Mouse (Mus musculus) CH12.LX (cell line): Measurements from ENCODE around the gene Papss1. TPM values are rescaled to one million over a fixed set of nuclear protein-coding genes. Genes with fewer than 3 reads are reported as not detected.

Experiments
- DNase-seq: peaks from one replicate; pipeline ENCODE4 v3.0.0-alpha.2; 2013; ENCODE audit errors: extremely low read depth
- H3K27ac ChIP-seq: 2 replicates; pipeline ENCODE4 v1.5.1; 2012; ENCODE audit warnings: low read depth, mild to moderate bottlenecking, control low read depth, moderate library complexity; ENCODE audit not compliant: insufficient read depth
- H3K27me3 ChIP-seq: replicated peaks from 2 replicates; pipeline ENCODE3; 2012; ENCODE audit warnings: inconsistent platforms
- H3K36me3 ChIP-seq, 2 experiments: replicated peaks in 1 of 2; 2 replicates each; pipeline versions ENCODE3 to v1.6.1; 2012; ENCODE audit warnings: inconsistent platforms in 1 of 2, low read length in 1 of 2, mild to moderate bottlenecking in 1 of 2, mixed read lengths in 1 of 2, moderate library complexity in 1 of 2; ENCODE audit not compliant: control insufficient read depth in 1 of 2, insufficient read depth in 1 of 2
- H3K4me1 ChIP-seq, 2 experiments: 2 replicates each; pipeline ENCODE4 v1.6.1; 2012; ENCODE audit warnings: inconsistent platforms in 1 of 2, moderate library complexity in 1 of 2; ENCODE audit not compliant: insufficient read depth in 2 of 2, control insufficient read depth in 1 of 2
- H3K4me2 ChIP-seq: 2 replicates; pipeline ENCODE4 v1.6.1; 2012; ENCODE audit warnings: low read depth, mild to moderate bottlenecking, control low read depth; ENCODE audit not compliant: poor library complexity, insufficient read depth, severe bottlenecking
- H3K4me3 ChIP-seq, 3 experiments: fragments of 150-350 bp in 1 of 3; sonication (generic) in 1 of 3; replicated peaks in 1 of 3; 2 replicates each; pipeline versions ENCODE3 to v1.5.1; 2011 to 2012; ENCODE audit warnings: low read depth in 2 of 3, low read length in 2 of 3, mild to moderate bottlenecking in 2 of 3, moderate library complexity in 2 of 3, control low read depth in 1 of 3, improper control_type of control experiment in 1 of 3, inconsistent platforms in 1 of 3, mixed read lengths in 1 of 3; ENCODE audit not compliant: poor library complexity in 1 of 3
- H3K79me2 ChIP-seq: replicated peaks from 2 replicates; pipeline ENCODE4 v1.6.1; 2012; ENCODE audit warnings: mild to moderate bottlenecking, moderate library complexity; ENCODE audit not compliant: control insufficient read depth, poor library complexity, insufficient read depth, severe bottlenecking; ENCODE audit errors: extremely low read depth
- H3K9ac ChIP-seq: 2 replicates; pipeline ENCODE4 v1.6.1; 2012; ENCODE audit warnings: low read depth, mild to moderate bottlenecking, control low read depth, moderate library complexity; ENCODE audit not compliant: insufficient read depth
- H3K9me3 ChIP-seq: replicated peaks from 2 replicates; pipeline ENCODE3; 2012; ENCODE audit warnings: low read length, inconsistent platforms, mixed read lengths
- CHD1 ChIP-seq: IDR thresholded peaks from 2 replicates; pipeline ENCODE4 v1.6.1; 2012; ENCODE audit warnings: low read depth, low read length, improper control_type of control experiment, inconsistent platforms
- CHD2 ChIP-seq: IDR thresholded peaks from 2 replicates; pipeline ENCODE4 v1.6.1; 2011; ENCODE audit warnings: low read length, improper control_type of control experiment
- E2F4 ChIP-seq: IDR thresholded peaks from 2 replicates; pipeline ENCODE4 v1.6.1; 2011; ENCODE audit warnings: low read depth, low read length, improper control_type of control experiment; ENCODE audit not compliant: insufficient replicate concordance
- ELF1 ChIP-seq: IDR thresholded peaks from 2 replicates; pipeline ENCODE4 v1.6.1; 2014; ENCODE audit warnings: low read depth, mild to moderate bottlenecking, inconsistent platforms, low read length, improper control_type of control experiment
- EP300 ChIP-seq: IDR thresholded peaks from 2 replicates; pipeline ENCODE4 v1.6.1; 2011; ENCODE audit warnings: low read length, improper control_type of control experiment
- ETS1 ChIP-seq: conservative IDR thresholded peaks from 2 replicates; pipeline ENCODE4 v1.6.1; 2012; ENCODE audit warnings: low read depth, mild to moderate bottlenecking, inconsistent platforms, low read length, improper control_type of control experiment, moderate library complexity
- GABPA ChIP-seq: IDR thresholded peaks from 2 replicates; pipeline ENCODE4 v1.6.1; 2012; ENCODE audit warnings: low read depth, low read length, improper control_type of control experiment, inconsistent platforms; ENCODE audit not compliant: insufficient replicate concordance
- HCFC1 ChIP-seq: IDR thresholded peaks from 2 replicates; pipeline ENCODE4 v1.6.1; 2012; ENCODE audit warnings: low read depth, mild to moderate bottlenecking, inconsistent platforms, low read length, improper control_type of control experiment
- IRF4 ChIP-seq: IDR thresholded peaks from 2 replicates; pipeline ENCODE4 v1.6.1; 2014; ENCODE audit warnings: low read depth, mild to moderate bottlenecking, inconsistent platforms, low read length, improper control_type of control experiment
- MAFK ChIP-seq: IDR thresholded peaks from 2 replicates; pipeline ENCODE4 v1.6.1; 2011; ENCODE audit warnings: low read length, improper control_type of control experiment; ENCODE audit not compliant: insufficient replicate concordance
- MAX ChIP-seq: IDR thresholded peaks from 2 replicates; pipeline ENCODE4 v1.6.1; 2011; ENCODE audit warnings: low read length, improper control_type of control experiment
- MAZ ChIP-seq: IDR thresholded peaks from 2 replicates; pipeline ENCODE4 v1.6.1; 2012; ENCODE audit warnings: low read depth, mild to moderate bottlenecking, inconsistent platforms, low read length, improper control_type of control experiment, moderate library complexity
- MEF2A ChIP-seq: IDR thresholded peaks from 2 replicates; pipeline ENCODE4 v1.6.1; 2014; ENCODE audit warnings: low read depth, mild to moderate bottlenecking, inconsistent platforms, low read length, improper control_type of control experiment, borderline replicate concordance
- MXI1 ChIP-seq: IDR thresholded peaks from 2 replicates; pipeline ENCODE4 v1.6.1; 2011; ENCODE audit warnings: mild to moderate bottlenecking, low read depth, low read length, improper control_type of control experiment
- NRF1 ChIP-seq: IDR thresholded peaks from 2 replicates; pipeline ENCODE4 v1.6.1; 2014; ENCODE audit warnings: low read depth, mild to moderate bottlenecking, inconsistent platforms, low read length, improper control_type of control experiment, moderate library complexity
- PAX5 ChIP-seq: IDR thresholded peaks from 2 replicates; pipeline ENCODE4 v1.6.1; 2012; ENCODE audit warnings: low read length, inconsistent platforms, mixed read lengths
- POLR2AphosphoS2 ChIP-seq: IDR thresholded peaks from 2 replicates; pipeline ENCODE4 v1.6.1; 2011; ENCODE audit warnings: low read depth, low read length, improper control_type of control experiment
- RCOR1 ChIP-seq: conservative IDR thresholded peaks from 2 replicates; pipeline ENCODE4 v1.6.1; 2012; ENCODE audit warnings: low read depth, mild to moderate bottlenecking, inconsistent platforms, low read length, improper control_type of control experiment
- SIN3A ChIP-seq: IDR thresholded peaks from 2 replicates; pipeline ENCODE4 v1.6.1; 2012; ENCODE audit warnings: low read length, improper control_type of control experiment, inconsistent platforms
- SMC3 ChIP-seq: IDR thresholded peaks from 2 replicates; pipeline ENCODE4 v1.6.1; 2011; ENCODE audit warnings: low read depth, low read length, improper control_type of control experiment
- TCF12 ChIP-seq: IDR thresholded peaks from 2 replicates; pipeline ENCODE4 v1.6.1; 2014; ENCODE audit warnings: low read depth, mild to moderate bottlenecking, inconsistent platforms, low read length, improper control_type of control experiment
- USF1 ChIP-seq: IDR thresholded peaks from 2 replicates; pipeline ENCODE4 v1.6.1; 2014; ENCODE audit warnings: low read depth, mild to moderate bottlenecking, inconsistent platforms, low read length, improper control_type of control experiment
- USF2 ChIP-seq: conservative IDR thresholded peaks from 2 replicates; pipeline ENCODE4 v1.6.1; 2011; ENCODE audit warnings: low read depth, low read length, improper control_type of control experiment
- ZC3H11A ChIP-seq: IDR thresholded peaks from 2 replicates; pipeline ENCODE4 v1.6.1; 2012; ENCODE audit warnings: low read depth, mild to moderate bottlenecking, inconsistent platforms, low read length, improper control_type of control experiment
- ZMIZ1 ChIP-seq: IDR thresholded peaks from 2 replicates; pipeline ENCODE4 v1.6.1; 2012; ENCODE audit warnings: low read depth, mild to moderate bottlenecking, inconsistent platforms, low read length, improper control_type of control experiment
- ZNF384 ChIP-seq: IDR thresholded peaks from 2 replicates; pipeline ENCODE4 v1.6.1; 2012; ENCODE audit warnings: low read depth, low read length, improper control_type of control experiment, inconsistent platforms
- dilution Hi-C: fragments of 300-500 bp; cut with MboI; formaldehyde crosslinking; loops from 2 replicates; pipeline ENCODE4 v1.14.3; 2020; ENCODE audit warnings: low sequenced_read_pairs; ENCODE audit not compliant: extremely low pct_unique_long_range_greater_than_20kb, extremely low pct_ligation_motif_present
- in situ Hi-C: fragments of 300-500 bp; cut with MboI; formaldehyde crosslinking; loops from 3 replicates; pipeline ENCODE4 v1.14.3; 2019; ENCODE audit warnings: low sequenced_read_pairs, low pct_ligation_motif_present, low pct_unique_long_range_greater_than_20kb, mixed read lengths
- polyA plus RNA-seq: library from polyadenylated mRNA; unstranded; fragments of >175 nt; gene quantifications from 2 replicates; pipeline ENCODE4 v1.2.1, GENCODE M21; 2012; ENCODE audit warnings: low read depth; ENCODE audit not compliant: insufficient read length
- total RNA-seq, 2 experiments: library from RNA; depleted of rRNA; stranded (reverse); fragments of 300-350 nt in 1 of 2; fragments of >200 nt in 1 of 2; gene quantifications; 2 replicates each; pipeline ENCODE4 v1.2.3; 2012 to 2014

The Papss1 gene
- total and polyA plus RNA-seq, 3 experiments = 13.0 to 27.1 (median 19.3) TPM

DNA sequence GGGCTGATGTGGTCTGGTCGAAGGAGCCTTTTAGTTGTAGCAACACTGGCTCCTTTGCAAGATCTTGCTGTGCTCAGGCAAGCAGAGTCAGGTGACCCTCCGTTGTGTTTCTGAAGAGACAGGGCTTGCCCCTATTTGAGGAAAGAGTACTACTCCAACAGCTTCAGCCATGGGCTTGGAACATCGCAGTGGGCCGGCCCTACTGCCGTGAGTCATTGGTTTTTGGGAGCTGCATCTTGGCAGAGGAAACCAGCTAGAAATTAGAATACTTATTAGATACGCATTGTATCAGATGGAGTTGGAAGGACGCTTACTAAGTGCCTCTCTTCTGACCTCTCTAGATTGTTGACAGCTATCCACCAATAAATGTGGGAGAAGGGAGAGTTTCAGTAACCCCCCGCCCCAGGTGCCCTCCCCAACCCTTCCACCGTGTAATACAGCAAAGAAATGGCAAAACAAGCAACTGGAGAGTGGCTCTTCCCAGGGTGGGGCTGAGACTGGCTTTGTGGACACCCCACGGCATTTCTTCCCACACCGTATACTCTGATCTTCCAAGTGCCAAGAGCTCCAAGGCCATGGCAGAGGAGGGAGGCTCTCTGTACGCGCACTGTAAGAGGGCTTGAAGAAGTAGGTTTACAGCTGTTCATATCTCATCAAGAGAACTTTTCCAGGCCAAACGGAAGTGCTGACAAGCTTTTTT lies 31.1 kb downstream of the Papss1 start:
- TF ChIP-seq E2F4 = no peak
- TF ChIP-seq SMC3 = no peak
- no peak for TF ChIP-seq MAFK
- no peak for TF ChIP-seq IRF4
- no peak for TF ChIP-seq ZNF384
- TF ChIP-seq MAX = no peak
- no peak for TF ChIP-seq CHD1
- no peak for TF ChIP-seq MAZ
- TF ChIP-seq HCFC1 = no peak
- no peak for TF ChIP-seq USF1
- no peak for TF ChIP-seq ZC3H11A
- TF ChIP-seq ETS1 = no peak
- no peak for TF ChIP-seq PAX5
- no peak for TF ChIP-seq RCOR1
- TF ChIP-seq EP300 = no peak
- no peak for TF ChIP-seq ZMIZ1
- no peak for TF ChIP-seq MXI1
- TF ChIP-seq SIN3A = no peak
- no peak for TF ChIP-seq MEF2A
- peaks cover 0 to 2% of the 10 kb centered on the region in 2 experiments; a peak in 1 of 4 replicates for H3K4me1 ChIP-seq
- peaks cover 0 to 17% of the 10 kb centered on the region in 2 experiments for H3K36me3 ChIP-seq
- no peak overlapping the region for H3K4me2 ChIP-seq
- DNase-seq = no peak
- H3K27me3 ChIP-seq = no peaks in the 10 kb centered on the region
- dilution Hi-C loops (no loop called here), in situ Hi-C loops (no loop called here)
- H3K79me2 ChIP-seq = no peaks in the 10 kb centered on the region
- no peak overlapping the region for H3K4me3 ChIP-seq
- no peak overlapping the region for H3K9ac ChIP-seq
- H3K27ac ChIP-seq = no peak overlapping the region
- no peaks in the 10 kb centered on the region for H3K9me3 ChIP-seq

DNA sequence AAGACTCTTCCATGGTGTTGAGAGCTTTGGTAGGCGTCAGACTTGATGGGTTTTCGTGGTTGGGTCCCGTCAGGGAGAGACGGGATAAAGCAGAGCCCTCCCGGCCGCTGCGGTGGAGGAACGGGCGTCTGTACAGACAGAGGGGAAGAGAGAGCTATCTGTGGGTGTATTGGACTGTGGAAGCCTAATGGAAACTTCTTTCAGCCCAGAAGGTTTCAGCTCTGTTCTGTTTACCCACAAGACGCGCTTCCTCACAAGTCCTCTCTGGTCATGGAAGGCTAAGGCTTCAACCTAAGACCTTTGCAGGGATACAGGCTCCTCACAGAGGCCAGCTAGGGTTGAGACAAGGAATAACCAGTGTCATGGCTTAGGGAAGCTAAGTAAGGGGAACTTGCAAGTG lies 36.2 kb downstream of the Papss1 start:
- Histone ChIP-seq H3K4me2 (no peak overlapping the region), H3K27ac (no peak overlapping the region), H3K9me3 (no peaks in the 10 kb centered on the region), H3K9ac (no peak overlapping the region), H3K4me1 (peaks cover 0 to 7% of the 10 kb centered on the region in 2 experiments; a peak in 1 of 4 replicates), H3K79me2 (no peaks in the 10 kb centered on the region), H3K27me3 (no peaks in the 10 kb centered on the region), H3K4me3 (no peak overlapping the region), H3K36me3 (peaks cover 0 to 22% of the 10 kb centered on the region in 2 experiments)
- no peak for DNase-seq
- in situ Hi-C loops = no loop called here
- dilution Hi-C loops = no loop called here
- TF ChIP-seq NRF1 = no peak
- no peak for TF ChIP-seq ELF1
- TF ChIP-seq MAFK = no peak
- TF ChIP-seq EP300 = no peak
- TF ChIP-seq CHD2 = no peak
- TF ChIP-seq GABPA = no peak
- TF ChIP-seq POLR2AphosphoS2 = no peak
- TF ChIP-seq ZMIZ1 = no peak
- TF ChIP-seq TCF12 = no peak
- TF ChIP-seq ZC3H11A = no peak
- TF ChIP-seq ZNF384 = no peak
- TF ChIP-seq USF2 = no peak
